Mouse (Mus musculus): Measurements from ENCODE around the gene Ehd4.

- TF ChIP-seq CTCF (IDR thresholded peaks at IDR 0.05 in 2 of 3, conservative IDR thresholded peaks at IDR 0.05 in 1 of 3; ENCODE audit: control insufficient read depth in 1 of 3, insufficient read depth in 1 of 3, low read depth in 2 of 3, low read length in 3 of 3, poor library complexity in 1 of 3, severe bottlenecking in 1 of 3) (no peak), POLR2A (IDR thresholded peaks at IDR 0.05; ENCODE audit: control insufficient read depth in 1 of 2, insufficient read depth in 1 of 2, low read depth in 1 of 2, low read length in 2 of 2, poor library complexity in 1 of 2) (no peak), HCFC1 (IDR thresholded peaks at IDR 0.05; ENCODE audit: low read depth, low read length) (no peak)
Measured at GRCm38 (mm10) chr2:120060651-120061050, 93.8 kb downstream of the Ehd4 start.
